Mouse (Mus musculus): Measurements from ENCODE around the gene Fga.

- no peak for TF ChIP-seq CTCF (IDR thresholded peaks at IDR 0.05; ENCODE audit: control insufficient read depth, insufficient read depth, low read length)
- no peak for TF ChIP-seq POLR2A (IDR thresholded peaks at IDR 0.05; ENCODE audit: borderline replicate concordance, control insufficient read depth, low read depth, low read length)
Observed at GRCm38 (mm10) chr3:83011565-83011964, 14.3 kb upstream of the Fga start.

Measured in bone marrow, adult 2 months (tissue).